Mouse (Mus musculus): ENCODE measurements around the gene Ltbp1.

The Ltbp1 gene

DNA sequence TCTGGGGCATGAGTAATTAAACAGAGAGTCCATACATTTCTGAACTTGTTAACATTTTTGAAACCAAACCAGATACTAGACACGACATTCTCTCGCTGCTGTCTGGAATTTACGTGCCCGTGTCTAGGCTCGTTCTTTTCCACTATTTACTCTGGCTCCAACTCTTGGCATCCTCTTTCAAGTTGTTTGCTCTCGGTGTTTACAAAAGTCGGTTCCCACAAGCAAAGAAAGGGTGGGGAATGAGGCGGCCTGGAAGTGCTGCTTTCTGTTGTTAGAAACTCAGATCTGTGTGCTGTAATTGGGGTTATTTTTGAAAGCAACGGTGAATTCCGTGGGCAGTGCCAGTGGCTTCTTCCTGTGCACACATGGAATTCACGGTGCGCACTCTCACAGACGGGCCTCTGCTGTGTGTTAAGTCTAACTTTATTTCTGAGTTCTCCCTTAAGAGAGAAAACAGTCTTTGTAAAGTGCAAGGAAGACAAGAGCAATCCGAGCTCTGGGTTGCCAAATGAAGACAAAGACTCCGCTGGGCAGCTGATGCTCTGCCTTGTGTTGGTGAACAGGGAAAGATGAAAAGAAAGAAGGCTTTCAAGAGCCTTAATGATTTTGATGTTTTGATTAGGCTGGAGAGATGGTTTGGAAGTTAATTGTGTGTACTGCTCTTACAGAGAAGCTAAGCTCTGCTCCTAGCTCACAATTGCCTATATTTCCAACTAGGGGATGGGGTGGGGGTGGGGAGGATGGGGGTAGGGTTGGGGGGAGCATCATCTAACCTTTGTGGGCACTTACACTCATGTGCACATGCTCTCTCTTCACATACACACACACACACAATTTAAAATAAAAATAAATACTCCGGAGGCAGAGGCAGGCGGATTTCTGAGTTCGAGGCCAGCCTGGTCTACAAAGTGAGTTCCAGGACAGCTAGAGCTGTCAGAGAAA, 302.0 kb downstream of the Ltbp1 start:
- peak; percentile 44 for DNase-seq

- no peak for DNase-seq
Observed at GRCm38 (mm10) chr17:75317106-75317505, 311.7 kb downstream of the Ltbp1 start.

DNA sequence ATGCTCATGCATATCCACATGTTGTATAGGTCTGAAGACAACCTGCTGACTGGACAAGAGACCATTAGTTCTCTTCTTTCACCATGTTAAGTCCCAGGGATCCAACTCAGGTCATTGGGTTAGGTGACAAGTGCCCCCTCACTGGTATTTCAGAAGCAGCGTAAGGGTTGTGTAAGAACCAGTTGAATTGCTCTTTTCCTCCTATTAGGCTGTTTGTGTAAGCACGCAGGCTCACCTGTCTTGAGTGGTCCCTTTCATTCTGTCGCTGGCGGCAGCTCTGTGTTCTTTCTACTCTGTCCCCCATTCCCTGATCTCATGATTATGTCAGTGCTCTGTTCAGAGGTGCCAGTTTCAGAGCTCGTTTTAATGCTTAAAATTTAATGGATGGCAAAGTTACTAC, 317.9 kb downstream of the Ltbp1 start:
- DNase-seq = no peak

- DNase-seq = no peak
Observed at GRCm38 (mm10) chr17:75323766-75324165, 318.4 kb downstream of the Ltbp1 start.

DNA sequence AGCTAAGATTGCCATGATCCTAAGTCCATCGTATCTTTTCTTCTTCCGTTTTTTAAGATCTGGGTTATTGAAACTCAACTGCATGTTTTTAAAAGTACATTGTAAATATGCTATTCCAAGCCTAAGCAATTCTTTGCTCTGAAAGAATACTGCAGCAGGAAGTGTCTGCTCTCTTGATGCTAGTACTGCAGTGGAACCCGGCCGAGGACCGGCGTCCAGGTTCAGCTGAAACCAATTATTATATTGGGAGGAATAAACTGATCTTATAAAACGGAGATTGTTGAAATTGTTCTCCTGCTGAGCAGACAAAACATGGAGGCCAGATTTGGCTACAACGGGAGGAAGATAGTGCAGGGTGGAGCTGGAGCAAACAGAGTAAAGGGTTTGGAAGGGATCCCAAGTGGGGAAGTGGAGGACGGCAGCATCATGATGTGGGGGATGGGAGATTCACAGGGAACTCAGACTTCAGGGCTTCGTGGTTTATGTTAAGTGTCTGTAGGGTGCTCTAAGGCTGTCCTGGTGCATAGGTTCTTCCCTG, 322.8 kb downstream of the Ltbp1 start:
- DNase-seq = no peak

DNA sequence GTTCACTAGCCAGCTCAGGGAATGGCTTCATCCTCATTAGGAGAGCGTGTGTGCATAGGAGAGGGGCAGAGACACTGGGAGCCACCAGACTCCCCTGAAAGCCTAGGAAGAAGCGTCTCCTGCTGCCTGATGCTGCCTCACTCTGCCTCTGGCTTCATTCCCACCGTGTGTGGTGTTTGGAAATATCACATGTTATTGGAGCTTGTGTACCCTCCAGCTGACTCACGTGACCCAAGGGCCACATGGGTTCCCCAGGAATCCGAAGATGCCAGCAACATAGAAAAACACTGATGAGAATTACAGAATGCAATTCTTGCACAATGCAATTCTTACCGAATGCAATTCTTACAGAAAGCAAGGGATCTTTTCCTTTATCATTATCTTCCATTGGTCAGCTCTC, 325.0 kb downstream of the Ltbp1 start:
- DNase-seq = no peak

DNA sequence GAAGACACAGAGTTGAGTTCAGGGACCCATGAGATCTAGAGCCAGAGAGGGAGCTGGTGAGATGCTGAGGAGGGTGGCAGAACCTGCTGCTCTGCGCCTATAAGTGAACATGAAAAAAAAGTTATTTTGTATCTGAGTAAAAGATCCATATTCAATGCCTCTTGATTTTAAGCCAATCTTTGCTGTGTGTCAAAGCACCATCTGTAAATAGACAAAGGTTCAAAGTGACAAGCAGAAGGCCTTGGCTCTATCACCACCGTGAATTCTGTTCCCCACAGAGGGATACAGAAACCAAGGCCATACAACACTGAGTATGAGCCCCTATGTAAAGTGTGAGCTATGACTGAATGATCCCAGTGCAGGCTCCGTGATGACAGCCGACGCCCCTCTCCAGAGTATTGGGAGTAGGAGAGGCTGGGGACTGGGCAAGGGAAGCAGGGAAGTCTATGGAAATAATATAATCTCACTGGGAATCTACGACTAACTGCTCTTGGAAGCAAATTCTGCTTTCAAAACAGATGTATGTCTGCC, 326.1 kb downstream of the Ltbp1 start:
- no peak for DNase-seq

DNA sequence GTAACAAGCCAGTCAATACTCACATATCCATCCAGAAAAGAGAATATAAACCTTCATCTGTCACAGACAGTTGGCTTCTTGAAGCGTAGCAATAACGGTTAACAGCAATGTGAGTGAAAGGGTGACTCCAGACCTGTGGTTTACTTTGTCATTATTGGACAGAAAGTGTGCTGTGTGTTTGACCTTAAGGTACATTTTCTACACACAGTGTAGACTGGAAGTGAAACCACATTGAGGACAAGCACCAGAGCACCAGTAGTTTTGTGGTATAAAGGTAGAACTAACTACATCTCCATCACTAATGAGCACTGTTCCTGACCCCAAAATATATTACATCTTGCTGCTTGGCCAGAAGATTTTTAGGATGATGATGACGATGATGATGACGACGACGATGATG, 326.9 kb downstream of the Ltbp1 start:
- DNase-seq = no peak

DNA sequence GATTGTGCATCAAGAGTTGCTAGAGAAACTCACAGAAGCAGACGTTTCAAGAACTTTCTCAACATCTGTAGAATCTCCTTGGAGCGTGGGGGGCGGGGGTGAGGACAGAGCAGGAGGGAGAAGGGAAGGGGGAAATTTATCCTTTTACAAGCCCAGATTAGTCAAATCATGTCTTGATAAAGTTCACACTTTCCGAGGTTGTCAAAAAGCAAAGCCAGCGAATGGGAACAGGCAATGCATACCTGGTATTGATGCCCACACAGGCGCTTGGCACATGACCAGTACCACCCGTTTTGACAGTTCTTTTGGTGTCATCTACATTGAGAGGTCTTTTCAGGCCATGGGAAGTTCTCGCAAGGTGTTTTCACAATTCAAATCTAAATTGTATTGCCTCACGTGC, 327.6 kb downstream of the Ltbp1 start:
- no peak for DNase-seq

DNA sequence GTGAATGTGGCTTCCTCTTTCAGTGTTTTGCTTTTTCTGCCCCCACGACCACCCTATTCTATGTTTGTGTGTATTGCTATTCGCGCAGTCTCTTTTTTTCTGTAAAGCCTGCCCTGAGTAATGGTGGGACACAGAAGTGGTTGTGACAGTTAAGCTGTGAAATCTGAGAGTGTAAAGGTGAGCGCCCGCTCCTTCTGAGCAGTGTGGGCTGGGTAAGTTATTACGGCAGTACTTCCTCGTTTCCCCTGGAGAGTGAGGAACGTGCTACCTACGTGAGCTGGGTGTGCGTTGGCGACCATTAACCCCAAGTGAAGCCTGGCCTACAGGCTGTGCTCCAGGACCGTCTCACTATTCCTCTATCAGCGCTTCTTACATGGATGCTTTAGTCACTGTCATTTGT, 328.4 kb downstream of the Ltbp1 start:
- no peak for DNase-seq

DNA sequence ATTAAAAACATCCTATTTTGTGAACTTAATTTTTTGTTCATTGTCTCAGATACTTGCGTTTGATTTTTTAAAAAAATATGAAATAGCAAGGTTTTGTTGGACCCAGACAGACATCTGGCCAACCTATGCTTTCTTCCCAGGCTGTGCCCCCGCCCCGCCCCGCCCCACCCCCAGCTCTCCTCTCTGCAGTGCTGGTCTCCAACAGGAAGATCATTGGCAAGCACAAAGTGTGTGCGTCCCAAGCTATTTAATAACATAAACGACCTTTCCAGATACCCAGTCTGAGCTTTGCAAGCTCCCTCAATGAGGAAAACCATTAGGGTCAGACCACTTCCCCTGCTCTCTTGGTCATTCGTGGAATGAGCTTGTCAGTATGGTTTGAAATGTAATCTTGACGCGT, 330.3 kb downstream of the Ltbp1 start:
- no peak for DNase-seq

DNA sequence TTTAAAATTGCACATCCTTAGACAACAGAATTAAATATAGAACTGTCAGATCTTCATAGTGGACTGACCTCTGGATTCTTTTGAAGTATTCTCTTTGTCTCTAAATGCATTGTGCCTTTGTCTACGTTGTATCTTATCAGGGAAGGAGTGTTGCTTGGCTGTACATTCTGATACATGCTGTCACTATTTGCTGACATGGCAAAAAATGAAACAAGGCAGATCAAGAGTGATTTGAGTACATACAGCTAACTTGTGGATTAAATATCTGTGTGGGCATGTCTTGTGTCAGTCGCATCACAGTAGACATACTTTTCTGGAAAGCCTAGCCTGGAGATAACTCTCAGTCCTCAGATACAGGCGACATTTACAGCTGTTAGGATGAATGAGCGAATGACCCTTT, 335.9 kb downstream of the Ltbp1 start:
- no peak for DNase-seq

GRCm38 (mm10) chr17:75345116-75345515, 339.7 kb downstream of the Ltbp1 start:
- DNase-seq = no peak

- DNase-seq = no peak
Observed at GRCm38 (mm10) chr17:75347414-75347813, 342.0 kb downstream of the Ltbp1 start.

DNA sequence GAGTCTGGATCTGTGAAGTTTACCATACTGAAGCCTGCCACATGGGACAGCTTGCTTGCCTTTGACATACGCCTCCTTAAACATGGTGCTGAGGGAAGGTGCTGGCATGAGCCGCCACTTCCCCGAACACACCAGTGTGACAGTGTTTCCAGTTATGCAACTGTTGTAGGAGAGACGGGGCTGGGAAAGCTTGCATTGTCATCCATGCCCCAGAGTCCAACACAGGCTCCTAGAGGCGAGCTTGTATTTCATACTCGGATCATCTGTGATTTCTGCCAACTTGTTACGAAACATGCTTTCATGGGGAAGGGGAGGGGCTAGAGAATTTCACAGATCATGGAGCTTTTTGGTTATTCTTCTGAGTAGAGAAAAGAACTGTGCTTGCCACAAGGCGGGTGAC, 343.7 kb downstream of the Ltbp1 start:
- DNase-seq = no peak

DNA sequence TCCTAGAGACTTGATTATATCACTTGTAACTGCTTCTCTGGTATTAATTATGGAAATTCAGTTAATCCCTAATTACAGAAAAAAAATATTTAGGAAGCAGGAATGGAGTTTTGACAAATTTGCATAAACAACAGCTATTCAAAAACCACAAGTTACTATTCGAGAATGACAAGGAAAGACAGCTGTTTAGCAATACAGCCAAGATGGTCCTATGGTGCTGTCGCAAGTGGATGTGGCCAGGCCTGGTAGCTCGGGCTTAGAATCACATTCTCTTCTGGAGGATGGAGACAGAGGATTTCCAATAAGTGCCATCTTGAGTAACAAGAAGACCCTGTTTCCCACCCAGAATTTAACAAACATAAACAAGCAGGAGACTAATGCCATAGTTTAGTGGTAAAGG, 344.2 kb downstream of the Ltbp1 start:
- no peak for DNase-seq

DNA sequence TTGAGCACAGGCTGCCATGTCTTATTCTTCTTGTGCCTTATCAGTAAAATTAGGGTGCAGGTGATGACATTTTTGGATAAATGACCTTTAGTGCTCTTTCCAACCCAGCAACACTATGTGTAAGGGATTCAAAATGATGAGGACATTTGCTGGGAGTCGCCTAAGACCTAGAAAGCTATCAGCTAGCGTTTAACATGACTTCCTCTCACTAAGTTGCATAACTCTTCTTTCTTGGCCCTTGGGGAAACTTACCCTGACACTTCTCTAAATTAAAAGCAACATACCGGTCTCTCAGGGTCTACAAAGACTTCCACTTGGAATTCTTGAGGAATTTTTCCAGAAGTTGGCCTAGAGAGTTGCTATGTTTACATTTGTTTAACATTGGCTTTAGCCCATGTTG, 348.0 kb downstream of the Ltbp1 start:
- no peak for DNase-seq

DNA sequence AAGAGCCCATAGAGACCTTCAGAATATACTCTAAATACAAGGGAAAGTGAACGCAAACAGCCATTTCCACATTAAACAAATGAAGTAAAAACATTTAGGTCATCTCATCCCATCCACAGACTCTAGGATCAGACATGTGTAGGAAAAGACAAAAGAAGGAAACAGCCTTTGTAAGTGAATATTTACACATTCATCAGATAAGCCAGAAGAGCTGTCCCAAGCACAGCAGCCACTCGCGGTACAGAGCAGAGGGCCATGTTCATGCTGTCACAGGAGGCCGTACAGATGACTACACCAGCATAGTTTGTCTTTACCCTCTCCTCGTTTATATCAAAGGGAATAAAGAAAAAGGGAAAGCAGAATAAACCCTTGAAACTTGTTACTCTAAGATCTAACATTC, 350.1 kb downstream of the Ltbp1 start:
- no peak for DNase-seq

- DNase-seq = no peak
Observed at GRCm38 (mm10) chr17:75360111-75360510, 354.7 kb downstream of the Ltbp1 start.

- no peak for DNase-seq
Observed at GRCm38 (mm10) chr17:75366332-75366731, 361.0 kb downstream of the Ltbp1 start.

- DNase-seq = no peak
Observed at GRCm38 (mm10) chr17:75367486-75368155, 362.3 kb downstream of the Ltbp1 start.

GRCm38 (mm10) chr17:75368580-75368979, 363.2 kb downstream of the Ltbp1 start:
- no peak for DNase-seq

DNA sequence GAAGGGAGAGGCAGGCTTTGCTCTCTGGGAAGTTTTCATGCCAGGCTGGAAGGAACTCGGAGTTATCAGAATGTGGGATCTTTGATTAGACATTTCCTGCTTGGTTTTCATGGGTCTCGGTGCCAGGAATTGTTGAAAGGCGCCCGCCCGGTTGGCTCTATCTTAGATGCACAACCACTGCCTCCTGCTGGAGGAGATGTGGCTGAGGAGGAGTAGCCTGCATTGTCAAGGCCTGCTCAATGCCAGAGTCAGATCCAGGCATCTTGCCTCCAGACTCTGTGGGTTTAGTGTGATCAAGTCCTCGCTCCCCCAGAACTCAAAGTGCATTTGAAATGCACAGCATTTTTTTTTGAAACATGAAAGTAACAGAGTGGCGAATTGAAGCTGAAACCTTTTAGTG, 364.0 kb downstream of the Ltbp1 start:
- DNase-seq = peak; percentile 41

- DNase-seq = no peak
Observed at GRCm38 (mm10) chr17:75370120-75370519, 364.8 kb downstream of the Ltbp1 start.
